Mouse (Mus musculus): Measurements from ENCODE around the gene Scap. TPM values are rescaled to one million over a fixed set of nuclear protein-coding genes. Genes with fewer than 3 reads are reported as not detected.
"Not testable (repeated sequence)": the region's sequence is repeated elsewhere in the genome, so short reads cannot be mapped to it uniquely, and the experiment has no call there.

The Scap gene
- polyA plus RNA-seq, 1 experiment from 2014 or later, result 45.5 TPM

- Histone ChIP-seq H3K27me3 (no peaks in the 10 kb centered on the region), H3K4me3 (no peak overlapping the region), H3K4me1 (replicated peaks) (no peaks in the 10 kb centered on the region), H3K27ac (replicated peaks) (no peak overlapping the region), H3K4me2 (no peak overlapping the region), H3K9me3 (no peaks in the 10 kb centered on the region), H3K9ac (no peak overlapping the region), H3K36me3 (peaks cover 53% of the 10 kb centered on the region)
- 90% methylated on average over 5 of the region's 5 CpGs for WGBS
- no peak for ATAC-seq (ENCODE audit: low read depth)
These were observed 33.7 kb downstream of the Scap start for GRCm38 (mm10) chr9:110366746-110367145.

- 87% methylated on average over 3 of the region's 3 CpGs for WGBS
- no peak for ATAC-seq (ENCODE audit: low read depth)
- peaks cover 57% of the 10 kb centered on the region for H3K36me3 ChIP-seq
- H3K4me2 ChIP-seq, result no peak overlapping the region
- no peak overlapping the region for H3K4me3 ChIP-seq
- H3K4me1 ChIP-seq (replicated peaks), result no peaks in the 10 kb centered on the region
- H3K27ac ChIP-seq (replicated peaks), result no peak overlapping the region
- H3K9ac ChIP-seq, result no peak overlapping the region
- no peaks in the 10 kb centered on the region for H3K9me3 ChIP-seq
- H3K27me3 ChIP-seq, result no peaks in the 10 kb centered on the region
These were observed 36.8 kb downstream of the Scap start for GRCm38 (mm10) chr9:110369860-110370259.

- no peaks in the 10 kb centered on the region for H3K4me1 ChIP-seq (replicated peaks)
- H3K27ac ChIP-seq (replicated peaks), result no peak overlapping the region
- no peak overlapping the region for H3K4me3 ChIP-seq
- H3K4me2 ChIP-seq, result no peak overlapping the region
- H3K9me3 ChIP-seq, result no peaks in the 10 kb centered on the region
- no peak overlapping the region for H3K9ac ChIP-seq
- no peaks in the 10 kb centered on the region for H3K27me3 ChIP-seq
- peaks cover 70% of the 10 kb centered on the region for H3K36me3 ChIP-seq
- 95% methylated on average over 13 of the region's 13 CpGs for WGBS
- no peak for ATAC-seq (ENCODE audit: low read depth)
These were observed 40.8 kb downstream of the Scap start for GRCm38 (mm10) chr9:110373871-110374270.

GRCm38 (mm10) chr9:110375668-110376067 is 42.6 kb downstream of the Scap start:
- Histone ChIP-seq H3K36me3 (peaks cover 78% of the 10 kb centered on the region), H3K4me2 (no peak overlapping the region), H3K27me3 (no peaks in the 10 kb centered on the region), H3K4me3 (no peak overlapping the region), H3K27ac (replicated peaks) (no peak overlapping the region), H3K9me3 (no peaks in the 10 kb centered on the region), H3K9ac (no peak overlapping the region), H3K4me1 (replicated peaks) (no peaks in the 10 kb centered on the region)
- no peak for ATAC-seq (ENCODE audit: low read depth)
- WGBS, result 99% methylated on average over 3 of the region's 3 CpGs

GRCm38 (mm10) chr9:110377655-110378054 is 44.6 kb downstream of the Scap start:
- peaks cover 88% of the 10 kb centered on the region for H3K36me3 ChIP-seq
- H3K27me3 ChIP-seq, result not testable (repeated sequence)
- 89% methylated on average over 13 of the region's 15 CpGs for WGBS

GRCm38 (mm10) chr9:110379361-110379760 is 46.3 kb downstream of the Scap start:
- Histone ChIP-seq H3K4me1 (replicated peaks) (no peaks in the 10 kb centered on the region), H3K9me3 (no peaks in the 10 kb centered on the region), H3K4me3 (no peak overlapping the region), H3K27ac (replicated peaks) (no peak overlapping the region), H3K4me2 (no peak overlapping the region), H3K9ac (no peak overlapping the region), H3K27me3 (no peaks in the 10 kb centered on the region), H3K36me3 (peaks cover 88% of the 10 kb centered on the region)
- 93% methylated on average over 8 of the region's 8 CpGs for WGBS
- ATAC-seq (ENCODE audit: low read depth), result no peak

More at GRCm38 (mm10) chr9:110377655-110378054, 44.6 kb downstream of the Scap start:
- not testable (repeated sequence) for ATAC-seq (ENCODE audit: low read depth); H3K9ac ChIP-seq; H3K27ac ChIP-seq (replicated peaks); H3K4me3 ChIP-seq; H3K4me2 ChIP-seq; H3K4me1 ChIP-seq (replicated peaks); H3K9me3 ChIP-seq

GRCm38 (mm10) chr9:110380662-110381061 is 47.6 kb downstream of the Scap start:
- Histone ChIP-seq H3K4me3 (no peak overlapping the region), H3K9me3 (no peaks in the 10 kb centered on the region), H3K27ac (replicated peaks) (no peak overlapping the region), H3K36me3 (peaks cover 95% of the 10 kb centered on the region), H3K27me3 (no peaks in the 10 kb centered on the region), H3K9ac (no peak overlapping the region), H3K4me2 (no peak overlapping the region), H3K4me1 (replicated peaks) (no peaks in the 10 kb centered on the region)
- ATAC-seq (ENCODE audit: low read depth), result no peak
- 49% methylated on average over 21 of the region's 21 CpGs for WGBS

- Histone ChIP-seq H3K4me3 (no peak overlapping the region), H3K27me3 (no peaks in the 10 kb centered on the region), H3K9ac (no peak overlapping the region), H3K9me3 (no peaks in the 10 kb centered on the region), H3K4me1 (replicated peaks) (no peaks in the 10 kb centered on the region), H3K4me2 (no peak overlapping the region), H3K36me3 (peaks cover 97% of the 10 kb centered on the region), H3K27ac (replicated peaks) (no peak overlapping the region)
- 91% methylated on average over 12 of the region's 12 CpGs for WGBS
- no peak for ATAC-seq (ENCODE audit: low read depth)
These were observed 48.2 kb downstream of the Scap start for GRCm38 (mm10) chr9:110381292-110381691.

GRCm38 (mm10) chr9:110384369-110384929 is 51.4 kb downstream of the Scap start:
- 85% methylated on average over 7 of the region's 7 CpGs for WGBS
- Histone ChIP-seq H3K4me2 (no peak overlapping the region), H3K9me3 (no peaks in the 10 kb centered on the region), H3K36me3 (peaks cover 99% of the 10 kb centered on the region), H3K27ac (replicated peaks) (no peak overlapping the region), H3K9ac (no peak overlapping the region), H3K4me3 (no peak overlapping the region), H3K4me1 (replicated peaks) (no peaks in the 10 kb centered on the region), H3K27me3 (no peaks in the 10 kb centered on the region)
- no peak for ATAC-seq (ENCODE audit: low read depth)

GRCm38 (mm10) chr9:110388011-110388410 is 54.9 kb downstream of the Scap start:
- no peak for ATAC-seq (ENCODE audit: low read depth)
- H3K36me3 ChIP-seq, result peaks cover 100% of the 10 kb centered on the region
- no peak overlapping the region for H3K9ac ChIP-seq
- WGBS, result 92% methylated on average over 7 of the region's 7 CpGs
- no peaks in the 10 kb centered on the region for H3K27me3 ChIP-seq
- no peak overlapping the region for H3K4me3 ChIP-seq
- H3K4me2 ChIP-seq, result no peak overlapping the region
- H3K27ac ChIP-seq (replicated peaks), result no peak overlapping the region
- H3K4me1 ChIP-seq (replicated peaks), result no peaks in the 10 kb centered on the region
- no peaks in the 10 kb centered on the region for H3K9me3 ChIP-seq

- peaks cover 95% of the 10 kb centered on the region for H3K36me3 ChIP-seq
- H3K4me1 ChIP-seq (replicated peaks), result no peaks in the 10 kb centered on the region
- 97% methylated on average over 3 of the region's 3 CpGs for WGBS
- H3K4me3 ChIP-seq, result no peak overlapping the region
- H3K4me2 ChIP-seq, result no peak overlapping the region
- no peak for ATAC-seq (ENCODE audit: low read depth)
- no peaks in the 10 kb centered on the region for H3K27me3 ChIP-seq
- no peaks in the 10 kb centered on the region for H3K9me3 ChIP-seq
- no peak overlapping the region for H3K27ac ChIP-seq (replicated peaks)
- H3K9ac ChIP-seq, result no peak overlapping the region
These were observed 57.8 kb downstream of the Scap start for GRCm38 (mm10) chr9:110390843-110391242.

- H3K27ac ChIP-seq (replicated peaks), result no peak overlapping the region
- WGBS, result 92% methylated on average over 4 of the region's 4 CpGs
- no peak overlapping the region for H3K4me3 ChIP-seq
- ATAC-seq (ENCODE audit: low read depth), result no peak
- H3K4me2 ChIP-seq, result no peak overlapping the region
- no peaks in the 10 kb centered on the region for H3K9me3 ChIP-seq
- H3K4me1 ChIP-seq (replicated peaks), result no peaks in the 10 kb centered on the region
- H3K36me3 ChIP-seq, result peaks cover 91% of the 10 kb centered on the region
- H3K27me3 ChIP-seq, result no peaks in the 10 kb centered on the region
- no peak overlapping the region for H3K9ac ChIP-seq
These were observed 60.2 kb downstream of the Scap start for GRCm38 (mm10) chr9:110393295-110393694.

GRCm38 (mm10) chr9:110400650-110401049 is 67.6 kb downstream of the Scap start:
- no peaks in the 10 kb centered on the region for H3K27me3 ChIP-seq
- H3K4me3 ChIP-seq, result no peak overlapping the region
- no peaks in the 10 kb centered on the region for H3K9me3 ChIP-seq
- 85% methylated on average over 5 of the region's 5 CpGs for WGBS
- ATAC-seq (ENCODE audit: low read depth), result no peak
- no peak overlapping the region for H3K4me2 ChIP-seq
- no peak overlapping the region for H3K27ac ChIP-seq (replicated peaks)
- H3K9ac ChIP-seq, result no peak overlapping the region
- peaks cover 3% of the 10 kb centered on the region for H3K4me1 ChIP-seq (replicated peaks)
- H3K36me3 ChIP-seq, result peaks cover 46% of the 10 kb centered on the region

Data from neural tube, embryonic 13.5 days (tissue).